Mouse (Mus musculus): Measurements from ENCODE around the gene Olfr616. TPM values are rescaled to one million over a fixed set of nuclear protein-coding genes. Genes with fewer than 3 reads are reported as not detected.
"Not testable (repeated sequence)": the region's sequence is repeated elsewhere in the genome, so short reads cannot be mapped to it uniquely, and the experiment has no call there.

The Olfr616 gene
- not detected in 2 replicates for polyA plus RNA-seq (2014; fragmentation: Nextera tagmentation; extraction: Ambion mirVana)

- Histone ChIP-seq H3K27ac (ENCODE audit: low read depth, low read length) (no peak within 1 kb of the TSS), H3K9me3 (ENCODE audit: control insufficient read depth, low read length) (no peaks in the 10 kb centered on the region), H3K4me2 (no peak within 1 kb of the TSS), H3K36me3 (ENCODE audit: control insufficient read depth, insufficient read depth, low read length) (no peaks in the 10 kb centered on the region), H3K9ac (ENCODE audit: low read depth, low read length) (no peak within 1 kb of the TSS), H3K4me1 (replicated peaks; ENCODE audit: control insufficient read depth, insufficient read depth, low read length) (no peaks in the 10 kb centered on the region), H3K4me3 (ENCODE audit: low read depth, low read length) (no peak within 1 kb of the TSS), H3K27me3 (replicated peaks; ENCODE audit: control insufficient read depth, insufficient read depth, low read length) (no peaks in the 10 kb centered on the region)
- DNase-seq (ENCODE audit: low spot score) (no peak), ATAC-seq (replicated peaks; ENCODE audit: low FRiP score) (no peak)
- 72% methylated on average over 3 of the region's 3 CpGs for WGBS
Measured at GRCm38 (mm10) chr7:103569043-103569442, at the start of gene Olfr616. Olfr616 (minus strand) TSS chr7:103569143.

GRCm38 (mm10) chr7:103612434-103612833, 43.5 kb upstream of the Olfr616 start, which contains the start of gene Olfr620:
Olfr620 (minus strand) TSS chr7:103612534.
- no peak for ATAC-seq (replicated peaks; ENCODE audit: low FRiP score)
- Histone ChIP-seq H3K36me3 (ENCODE audit: control insufficient read depth, insufficient read depth, low read length) (no peaks in the 10 kb centered on the region), H3K27ac (ENCODE audit: low read depth, low read length) (no peak within 1 kb of the TSS), H3K4me3 (ENCODE audit: low read depth, low read length) (no peak within 1 kb of the TSS), H3K27me3 (replicated peaks; ENCODE audit: control insufficient read depth, insufficient read depth, low read length) (no peaks in the 10 kb centered on the region), H3K9me3 (ENCODE audit: control insufficient read depth, low read length) (no peaks in the 10 kb centered on the region), H3K4me1 (replicated peaks; ENCODE audit: control insufficient read depth, insufficient read depth, low read length) (no peaks in the 10 kb centered on the region), H3K9ac (ENCODE audit: low read depth, low read length) (no peak within 1 kb of the TSS), H3K4me2 (no peak within 1 kb of the TSS)
- no peak for DNase-seq (ENCODE audit: low spot score)
- 64% methylated on average over 2 of the region's 2 CpGs for WGBS

GRCm38 (mm10) chr7:103607425-103607824, 38.5 kb upstream of the Olfr616 start:
- H3K4me2 ChIP-seq = no peak overlapping the region
- no peak overlapping the region for H3K4me3 ChIP-seq (ENCODE audit: low read depth, low read length)
- WGBS = 51% methylated on average over 2 of the region's 2 CpGs
- no peak overlapping the region for H3K9ac ChIP-seq (ENCODE audit: low read depth, low read length)
- H3K4me1 ChIP-seq (replicated peaks; ENCODE audit: control insufficient read depth, insufficient read depth, low read length) = no peaks in the 10 kb centered on the region
- no peak for DNase-seq (ENCODE audit: low spot score)
- no peak for ATAC-seq (replicated peaks; ENCODE audit: low FRiP score)
- H3K27me3 ChIP-seq (replicated peaks; ENCODE audit: control insufficient read depth, insufficient read depth, low read length) = no peaks in the 10 kb centered on the region
- H3K9me3 ChIP-seq (ENCODE audit: control insufficient read depth, low read length) = no peaks in the 10 kb centered on the region
- H3K27ac ChIP-seq (ENCODE audit: low read depth, low read length) = no peak overlapping the region
- H3K36me3 ChIP-seq (ENCODE audit: control insufficient read depth, insufficient read depth, low read length) = no peaks in the 10 kb centered on the region

GRCm38 (mm10) chr7:103600275-103600674, 31.3 kb upstream of the Olfr616 start, which contains the start of gene Olfr619:
Olfr619 (plus strand) TSS chr7:103600575.
- Histone ChIP-seq H3K4me1 (replicated peaks; ENCODE audit: control insufficient read depth, insufficient read depth, low read length) (no peaks in the 10 kb centered on the region), H3K36me3 (ENCODE audit: control insufficient read depth, insufficient read depth, low read length) (no peaks in the 10 kb centered on the region), H3K27me3 (replicated peaks; ENCODE audit: control insufficient read depth, insufficient read depth, low read length) (no peaks in the 10 kb centered on the region), H3K4me3 (ENCODE audit: low read depth, low read length) (no peak within 1 kb of the TSS), H3K9me3 (ENCODE audit: control insufficient read depth, low read length) (no peaks in the 10 kb centered on the region), H3K27ac (ENCODE audit: low read depth, low read length) (no peak within 1 kb of the TSS), H3K9ac (ENCODE audit: low read depth, low read length) (no peak within 1 kb of the TSS), H3K4me2 (no peak within 1 kb of the TSS)
- ATAC-seq (replicated peaks; ENCODE audit: low FRiP score) (no peak), DNase-seq (ENCODE audit: low spot score) (no peak)

- ATAC-seq (replicated peaks; ENCODE audit: low FRiP score) = no peak
- H3K9me3 ChIP-seq (ENCODE audit: control insufficient read depth, low read length) = no peaks in the 10 kb centered on the region
- WGBS = 60% methylated on average over 2 of the region's 2 CpGs
Measured at GRCm38 (mm10) chr7:103589803-103590202, 20.9 kb upstream of the Olfr616 start, which contains the start of gene Olfr618. Olfr618 (plus strand) TSS chr7:103590103.

GRCm38 (mm10) chr7:103572761-103573160, 3.8 kb upstream of the Olfr616 start, which contains the start of gene Olfr617:
Olfr617 (plus strand) TSS chr7:103573061.
- no peak for ATAC-seq (replicated peaks; ENCODE audit: low FRiP score)
- H3K9ac ChIP-seq (ENCODE audit: low read depth, low read length) = no peak within 1 kb of the TSS
- no peak within 1 kb of the TSS for H3K4me3 ChIP-seq (ENCODE audit: low read depth, low read length)
- H3K4me1 ChIP-seq (replicated peaks; ENCODE audit: control insufficient read depth, insufficient read depth, low read length) = no peaks in the 10 kb centered on the region
- H3K27me3 ChIP-seq (replicated peaks; ENCODE audit: control insufficient read depth, insufficient read depth, low read length) = no peaks in the 10 kb centered on the region
- no peak within 1 kb of the TSS for H3K27ac ChIP-seq (ENCODE audit: low read depth, low read length)
- no peaks in the 10 kb centered on the region for H3K36me3 ChIP-seq (ENCODE audit: control insufficient read depth, insufficient read depth, low read length)
- no peak for DNase-seq (ENCODE audit: low spot score)
- no peaks in the 10 kb centered on the region for H3K9me3 ChIP-seq (ENCODE audit: control insufficient read depth, low read length)
- H3K4me2 ChIP-seq = no peak within 1 kb of the TSS
- 76% methylated on average over 1 of the region's 1 CpGs for WGBS

More at GRCm38 (mm10) chr7:103589803-103590202, 20.9 kb upstream of the Olfr616 start, which contains the start of gene Olfr618:
- Histone ChIP-seq H3K4me3 (ENCODE audit: low read depth, low read length) (no peak within 1 kb of the TSS), H3K4me2 (no peak within 1 kb of the TSS), H3K27me3 (replicated peaks; ENCODE audit: control insufficient read depth, insufficient read depth, low read length) (no peaks in the 10 kb centered on the region), H3K4me1 (replicated peaks; ENCODE audit: control insufficient read depth, insufficient read depth, low read length) (no peaks in the 10 kb centered on the region), H3K36me3 (ENCODE audit: control insufficient read depth, insufficient read depth, low read length) (no peaks in the 10 kb centered on the region), H3K27ac (ENCODE audit: low read depth, low read length) (no peak within 1 kb of the TSS), H3K9ac (ENCODE audit: low read depth, low read length) (no peak within 1 kb of the TSS)
- DNase-seq (ENCODE audit: low spot score) = no peak

GRCm38 (mm10) chr7:103555779-103556178, 13.2 kb downstream of the Olfr616 start, which contains the start of gene Olfr615:
Olfr615 (plus strand) TSS chr7:103556079.
- Histone ChIP-seq H3K4me2 (no peak within 1 kb of the TSS), H3K9me3 (ENCODE audit: control insufficient read depth, low read length) (no peaks in the 10 kb centered on the region), H3K4me1 (replicated peaks; ENCODE audit: control insufficient read depth, insufficient read depth, low read length) (no peaks in the 10 kb centered on the region), H3K36me3 (ENCODE audit: control insufficient read depth, insufficient read depth, low read length) (no peaks in the 10 kb centered on the region), H3K27ac (ENCODE audit: low read depth, low read length) (no peak within 1 kb of the TSS), H3K9ac (ENCODE audit: low read depth, low read length) (no peak within 1 kb of the TSS), H3K27me3 (replicated peaks; ENCODE audit: control insufficient read depth, insufficient read depth, low read length) (no peaks in the 10 kb centered on the region), H3K4me3 (ENCODE audit: low read depth, low read length) (no peak within 1 kb of the TSS)
- 56% methylated on average over 2 of the region's 2 CpGs for WGBS
- ATAC-seq (replicated peaks; ENCODE audit: low FRiP score) = no peak
- no peak for DNase-seq (ENCODE audit: low spot score)

- H3K4me2 ChIP-seq = no peak within 1 kb of the TSS
- no peaks in the 10 kb centered on the region for H3K4me1 ChIP-seq (replicated peaks; ENCODE audit: control insufficient read depth, insufficient read depth, low read length)
- DNase-seq (ENCODE audit: low spot score) (no peak), ATAC-seq (replicated peaks; ENCODE audit: low FRiP score) (no peak)
- no peaks in the 10 kb centered on the region for H3K27me3 ChIP-seq (replicated peaks; ENCODE audit: control insufficient read depth, insufficient read depth, low read length)
- H3K9ac ChIP-seq (ENCODE audit: low read depth, low read length) = no peak within 1 kb of the TSS
- WGBS = 69% methylated on average over 2 of the region's 2 CpGs
- no peaks in the 10 kb centered on the region for H3K36me3 ChIP-seq (ENCODE audit: control insufficient read depth, insufficient read depth, low read length)
- no peak within 1 kb of the TSS for H3K27ac ChIP-seq (ENCODE audit: low read depth, low read length)
- H3K9me3 ChIP-seq (ENCODE audit: control insufficient read depth, low read length) = no peaks in the 10 kb centered on the region
- no peak within 1 kb of the TSS for H3K4me3 ChIP-seq (ENCODE audit: low read depth, low read length)
Measured at GRCm38 (mm10) chr7:103547774-103548173, 21.2 kb downstream of the Olfr616 start, which contains the start of gene Olfr613. Olfr613 (plus strand) TSS chr7:103548074.

GRCm38 (mm10) chr7:103542617-103543016, 26.3 kb downstream of the Olfr616 start, which contains the start of gene Olfr612:
Olfr612 (minus strand) TSS chr7:103542717.
- not testable (repeated sequence) for H3K9ac ChIP-seq (ENCODE audit: low read depth, low read length); DNase-seq (ENCODE audit: low spot score); H3K27ac ChIP-seq (ENCODE audit: low read depth, low read length); H3K27me3 ChIP-seq (replicated peaks; ENCODE audit: control insufficient read depth, insufficient read depth, low read length); H3K4me2 ChIP-seq; H3K36me3 ChIP-seq (ENCODE audit: control insufficient read depth, insufficient read depth, low read length); H3K4me3 ChIP-seq (ENCODE audit: low read depth, low read length); H3K9me3 ChIP-seq (ENCODE audit: control insufficient read depth, low read length); H3K4me1 ChIP-seq (replicated peaks; ENCODE audit: control insufficient read depth, insufficient read depth, low read length); ATAC-seq (replicated peaks; ENCODE audit: low FRiP score)
- WGBS = 75% methylated on average over 2 of the region's 2 CpGs
